Mouse (Mus musculus) 416B (cell line): ENCODE results near the gene Amy2a4.
"Not testable (repeated sequence)": the region's sequence is repeated elsewhere in the genome, so short reads cannot be mapped to it uniquely, and the experiment has no call there.

Experiments used
- DNase-seq: peaks from one replicate; pipeline ENCODE4 v3.0.0; 2011; ENCODE audit warnings: low read depth

Gene Amy2a4

GRCm38 (mm10) chr3:113291349-113291748, at the start of gene Amy2a4:
Gene Amy2a4, minus strand, starts transcription at chr3:113291449.
- not testable (repeated sequence) for DNase-seq

DNA sequence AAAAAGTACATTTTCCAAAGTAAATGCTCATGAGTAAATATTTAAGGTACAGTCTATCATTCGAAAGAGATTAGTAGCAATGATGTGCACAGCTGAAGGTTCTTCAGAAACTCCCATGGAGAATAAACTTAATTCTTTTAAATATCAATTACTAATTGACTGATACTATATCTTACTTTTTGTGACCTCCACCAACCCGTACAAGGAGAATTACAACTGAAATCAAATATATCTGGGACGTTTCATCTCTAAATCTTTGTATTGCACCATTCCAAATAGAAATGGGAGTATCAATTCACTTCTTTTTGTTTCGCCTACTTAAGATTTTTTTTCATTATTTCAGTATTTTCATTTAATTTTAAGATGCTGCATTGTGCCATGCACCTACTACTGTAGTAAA, 32.7 kb upstream of the Amy2a4 start, which contains the start of gene Amy2a3:
TSS of gene Amy2a3 (minus strand) at position 101 of the 400 bp plus-strand sequence.
- DNase-seq = not testable (repeated sequence)

- not testable (repeated sequence) for DNase-seq
Observed at GRCm38 (mm10) chr3:113312937-113313336, 21.7 kb upstream of the Amy2a4 start.

DNA sequence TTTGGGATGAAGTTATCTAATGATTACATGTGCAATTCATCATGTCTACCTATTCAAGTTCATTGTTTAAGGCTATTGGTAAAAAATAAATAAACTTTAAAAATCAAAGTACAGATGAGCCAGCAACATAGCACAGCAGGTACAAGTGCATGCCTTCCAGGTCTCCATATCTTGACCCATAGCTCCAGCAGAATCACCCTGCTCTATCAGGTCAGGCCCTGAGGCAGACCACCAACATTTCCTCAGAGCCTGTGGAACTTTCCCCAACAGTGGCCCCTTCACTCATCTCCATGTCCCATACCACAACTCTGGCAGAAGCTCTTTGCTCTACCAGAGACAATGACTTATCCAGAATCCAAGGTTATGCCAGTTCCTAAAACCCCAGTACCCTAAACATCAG, 11.0 kb downstream of the Amy2a4 start:
- not testable (repeated sequence) for DNase-seq

GRCm38 (mm10) chr3:113279586-113279985, 11.7 kb downstream of the Amy2a4 start:
- DNase-seq = not testable (repeated sequence)

GRCm38 (mm10) chr3:113258737-113259136, 32.5 kb downstream of the Amy2a4 start, which contains the start of gene Amy2a5:
Gene Amy2a5, minus strand, starts transcription at chr3:113258837.
- not testable (repeated sequence) for DNase-seq
